22 mouse cellular contexts compared by ENCODE assay signal in the genomic region with DNA sequence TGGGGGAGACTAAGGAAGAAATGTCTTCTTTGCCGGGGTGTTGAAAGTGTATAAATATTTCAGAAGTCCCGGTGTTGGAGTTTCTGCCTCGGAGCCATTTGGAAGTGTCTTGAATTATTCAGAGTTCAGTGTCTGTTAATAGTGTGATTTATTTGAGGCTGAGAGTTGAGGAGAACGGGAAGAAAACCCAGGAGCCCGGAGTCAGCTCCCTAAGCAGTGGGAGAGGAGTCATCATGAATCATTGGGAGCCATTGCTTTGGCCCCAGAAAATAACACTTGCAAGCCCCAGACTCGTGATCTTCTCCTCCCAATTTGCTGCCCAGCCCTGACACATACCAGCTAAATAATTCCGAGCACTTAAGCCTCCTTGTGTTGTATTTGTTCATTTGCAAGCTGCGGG.
DNase-seq lines count a peak whose midpoint lies in the region; ATAC-seq lines count a peak whose summit lies in the region.
"Had no signal": no experiment of that assay in that cellular context is flagged by ENCODE, and none has a peak within 500 bp of the region (broad histone marks: within the 10 kb centered on the region; RNA-seq: fewer than 3 reads in every experiment).

No protein-coding gene starts in this region.

- no peaks in the 10 kb centered on the region for H3K27me3 ChIP-seq in midbrain, embryonic 16.5 days (ENCODE audit: control insufficient read depth, insufficient read depth, low read depth, low read length)
- H3K27me3 ChIP-seq: CH12.LX; embryonic facial prominence, embryonic 15.5 days; forebrain, embryonic 15.5 days; heart, embryonic 15.5 days had no signal

- H3K36me3 ChIP-seq in midbrain, embryonic 16.5 days (ENCODE audit: control insufficient read depth, insufficient read depth, low read length) = no peaks in the 10 kb centered on the region
- H3K36me3 ChIP-seq: embryonic facial prominence, embryonic 15.5 days; forebrain, embryonic 15.5 days; heart, embryonic 15.5 days had no signal

- H3K9ac ChIP-seq in midbrain, embryonic 16.5 days (ENCODE audit: low read depth, low read length) = no peak overlapping the region
- H3K9ac ChIP-seq: embryonic facial prominence, embryonic 15.5 days; forebrain, embryonic 15.5 days; heart, embryonic 15.5 days had no signal

- no peak overlapping the region for H3K27ac ChIP-seq in midbrain, embryonic 16.5 days (ENCODE audit: low read length)
- H3K27ac ChIP-seq: embryonic facial prominence, embryonic 15.5 days; forebrain, embryonic 15.5 days; heart, adult 2 months; heart, embryonic 15.5 days had no signal

- ATAC-seq in midbrain, embryonic 16.5 days = peak; percentile 54; the same call in 1 of the 2 replicates
- no peak for ATAC-seq in inflammation-experienced regulatory T-cells, adult 6 months
- ATAC-seq: forebrain, embryonic 15.5 days; hindbrain, embryonic 16.5 days had no signal

- H3K4me3 ChIP-seq in midbrain, embryonic 16.5 days (ENCODE audit: low read depth, low read length) = no peak overlapping the region
- H3K4me3 ChIP-seq: embryonic facial prominence, embryonic 15.5 days; forebrain, embryonic 15.5 days; heart, adult 2 months; heart, embryonic 15.5 days had no signal

- H3K4me2 ChIP-seq in midbrain, embryonic 16.5 days (ENCODE audit: low read length) = no peak overlapping the region
- H3K4me2 ChIP-seq: embryonic facial prominence, embryonic 15.5 days; forebrain, embryonic 15.5 days; heart, embryonic 11.5 days; heart, embryonic 15.5 days had no signal

- 57% methylated on average over 8 of the region's 8 CpGs for WGBS in midbrain, embryonic 16.5 days

- no peaks in the 10 kb centered on the region for H3K9me3 ChIP-seq in midbrain, embryonic 16.5 days (replicated peaks; ENCODE audit: control insufficient read depth, low read length, poor library complexity, severe bottlenecking)
- H3K9me3 ChIP-seq: forebrain, embryonic 15.5 days; heart, embryonic 15.5 days had no signal

- peak; percentile 9 for DNase-seq in lung, postnatal 36 days
- no peak for DNase-seq in lung, postnatal 4 days
- DNase-seq in 3T3-L1 (ENCODE audit: low read depth, low spot score) (peak; percentile 63), NIH3T3 (ENCODE audit: low read depth) (peak; percentile 84)
- no peak for DNase-seq in layer of hippocampus, adult 8-10 months (ENCODE audit: low spot score in 2 of 2)
- no peak for DNase-seq in left cerebral cortex, adult 9 months (ENCODE audit: low spot score in 2 of 2)
- DNase-seq: adrenal gland, adult 2 months; adrenal gland, postnatal 25 days; cerebellum, adult 2 months; cerebellum, postnatal 14 days; embryo, embryonic 11 days; gastrocnemius, postnatal 10 days; heart, adult 2 months; heart, postnatal 14 days had no signal

- H3K4me1 ChIP-seq in midbrain, embryonic 16.5 days (ENCODE audit: control insufficient read depth, insufficient read depth, low read length) = no peaks in the 10 kb centered on the region
- H3K4me1 ChIP-seq: embryonic facial prominence, embryonic 15.5 days; forebrain, embryonic 15.5 days had no signal

Comparison
In these comparisons a context has a peak if more than half of its experiments do, and no peak if none do; other contexts are left out.
1. DNase-seq: peak in lung, postnatal 36 days (single experiment), 3T3-L1 (single experiment) and NIH3T3 (single experiment); none in lung, postnatal 4 days (0 of 2), layer of hippocampus, adult 8-10 months (0 of 2) and left cerebral cortex, adult 9 months (0 of 2).